In the genomic region with DNA sequence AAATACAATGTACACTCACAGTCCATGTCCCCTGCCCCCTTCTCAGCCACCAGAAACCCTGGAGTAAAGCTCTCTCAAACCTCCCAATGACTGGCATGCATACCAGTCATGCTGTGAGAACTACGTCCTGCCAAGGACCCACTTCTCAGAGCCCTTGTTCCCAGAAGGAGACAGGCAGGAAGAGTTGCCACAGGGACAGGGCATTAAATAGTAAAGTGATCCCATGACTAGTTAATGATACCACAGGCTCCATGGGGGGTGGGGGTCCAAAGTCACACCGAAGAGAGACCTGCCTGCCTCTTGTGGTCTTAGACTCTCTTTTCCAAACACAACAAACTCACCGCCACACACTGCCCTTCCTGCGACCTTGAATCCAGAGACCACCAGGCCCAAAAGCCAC, we compare ENCODE assay signal across 14 mouse cellular contexts. TPM values are rescaled to one million over a fixed set of nuclear protein-coding genes. Genes with fewer than 3 reads are reported as not detected.
DNase-seq lines count a peak whose midpoint lies in the region; ATAC-seq and TF ChIP-seq lines count a peak whose summit lies in the region.
"Had no signal": no experiment of that assay in that cellular context is flagged by ENCODE, and none has a peak within 500 bp of the region (broad histone marks: within the 10 kb centered on the region; RNA-seq: fewer than 3 reads in every experiment).

No protein-coding gene starts in this region.

- DNase-seq in liver, adult 2 months (ENCODE audit: extremely low read depth, low read depth, low spot score) = no peak
- DNase-seq in liver = no peak
- DNase-seq in kidney, adult 18-20 months = peak; percentile 74
- DNase-seq in kidney, postnatal 25 days = peak; percentile 73 to 85
- no peak for DNase-seq in layer of hippocampus, adult 11-12 months (ENCODE audit: low spot score)
- DNase-seq: adrenal gland, adult 8-10 months; cerebellum, adult 9-10 months; heart, postnatal 36 days; thymus, adult 18-20 months had no signal

- no peaks in the 10 kb centered on the region for H3K9me3 ChIP-seq in liver, embryonic 16.5 days (replicated peaks; ENCODE audit: control insufficient read depth, low read length)
- H3K9me3 ChIP-seq in forebrain, embryonic 13.5 days (replicated peaks) = no peaks in the 10 kb centered on the region
- H3K9me3 ChIP-seq: G1E; neural tube, embryonic 15.5 days had no signal

- H3K4me1 ChIP-seq in liver, adult 2 months (ENCODE audit: control insufficient read depth, insufficient read depth, low read length) = peaks cover 45% of the 10 kb centered on the region
- peaks cover 96% of the 10 kb centered on the region for H3K4me1 ChIP-seq in liver, embryonic 16.5 days (ENCODE audit: control insufficient read depth, low read depth, low read length)
- peaks cover 9% of the 10 kb centered on the region; the same call in 1 of the 2 replicates for H3K4me1 ChIP-seq in forebrain, embryonic 13.5 days

- H3K4me2 ChIP-seq in liver, embryonic 16.5 days (ENCODE audit: low read depth, low read length) = peak overlapping the region; percentile 15; the same call in 1 of the 2 replicates
- H3K4me2 ChIP-seq in forebrain, embryonic 13.5 days = no peak overlapping the region
- H3K4me2 ChIP-seq: neural tube, embryonic 15.5 days had no signal

- TF ChIP-seq POLR2A in liver, adult 2 months (IDR thresholded peaks at IDR 0.05; ENCODE audit: extremely low read depth, insufficient read depth, low read length) = no peak

- H3K4me3 ChIP-seq in liver, adult 2 months (ENCODE audit: insufficient read depth, low read depth, low read length) = no peak overlapping the region
- H3K4me3 ChIP-seq in liver, embryonic 16.5 days (ENCODE audit: low read depth, low read length) = no peak overlapping the region
- H3K4me3 ChIP-seq in forebrain, embryonic 13.5 days = no peak overlapping the region
- H3K4me3 ChIP-seq: neural tube, embryonic 15.5 days had no signal

- H3K36me3 ChIP-seq in liver, adult 2 months (ENCODE audit: control insufficient read depth, insufficient read depth, low read length) = no peaks in the 10 kb centered on the region
- H3K36me3 ChIP-seq in liver, embryonic 16.5 days (ENCODE audit: control insufficient read depth, insufficient read depth) = no peaks in the 10 kb centered on the region; the same call in 1 of the 2 replicates
- no peaks in the 10 kb centered on the region for H3K36me3 ChIP-seq in forebrain, embryonic 13.5 days (ENCODE audit: poor library complexity, severe bottlenecking)
- H3K36me3 ChIP-seq: G1E; neural tube, embryonic 15.5 days had no signal

- WGBS in liver, adult 2 months = 29% methylated on average over 4 of the region's 4 CpGs
- WGBS in liver, embryonic 16.5 days (ENCODE audit: insufficient replicate concordance) = 79% methylated on average over 4 of the region's 4 CpGs
- WGBS in forebrain, embryonic 13.5 days = 80% methylated on average over 4 of the region's 4 CpGs

- no peak for ATAC-seq in liver, embryonic 16.5 days (ENCODE audit: low read depth)
- no peak for ATAC-seq in frontal cortex, adult (ENCODE audit: low TSS enrichment)
- no peak for ATAC-seq in forebrain, embryonic 13.5 days

- H3K27me3 ChIP-seq in liver, adult 2 months (ENCODE audit: control insufficient read depth, insufficient read depth, low read length) = no peaks in the 10 kb centered on the region
- no peaks in the 10 kb centered on the region for H3K27me3 ChIP-seq in liver, embryonic 16.5 days (ENCODE audit: control insufficient read depth, insufficient read depth, low read depth, low read length)
- no peaks in the 10 kb centered on the region for H3K27me3 ChIP-seq in forebrain, embryonic 13.5 days
- H3K27me3 ChIP-seq: neural tube, embryonic 15.5 days had no signal

- peaks cover 69% of the 10 kb centered on the region for H3K79me2 ChIP-seq in liver, adult 2 months (ENCODE audit: control insufficient read depth, insufficient read depth, low read length)

- TF ChIP-seq CTCF in liver, adult 2 months (IDR thresholded peaks at IDR 0.05; ENCODE audit: low read depth, low read length) = no peak

- H3K27ac ChIP-seq in liver, adult 2 months (replicated peaks; ENCODE audit: insufficient read depth, low read depth, low read length) = peak overlapping the region; percentile 57
- H3K27ac ChIP-seq in liver, embryonic 16.5 days (ENCODE audit: low read length) = peak overlapping the region; percentile 72
- no peak overlapping the region for H3K27ac ChIP-seq in forebrain, embryonic 13.5 days
- H3K27ac ChIP-seq: neural tube, embryonic 15.5 days had no signal

- H3K9ac ChIP-seq in liver, adult 2 months (ENCODE audit: low read depth, low read length) = peak overlapping the region; percentile 53; the same call in 1 of the 2 replicates
- peak overlapping the region; percentile 23; the same call in 1 of the 2 replicates for H3K9ac ChIP-seq in liver, embryonic 16.5 days (ENCODE audit: low read depth, low read length)
- H3K9ac ChIP-seq in forebrain, embryonic 13.5 days = no peak overlapping the region
- H3K9ac ChIP-seq: neural tube, embryonic 15.5 days had no signal

RNA-seq across cellular contexts. Expression of gene Cd82, which starts 10.4 kb away (rescaled TPM):
- 76.1 and 81.6 TPM in 2 replicates for total RNA-seq in liver, adult 2 months (2014; rRNA removed)
- 140 and 148 TPM in 2 replicates for polyA plus RNA-seq in liver, adult 2 months (2012; rRNA removed)
- polyA plus RNA-seq in liver, embryonic 16.5 days (2015; fragmentation: Nextera tagmentation; extraction: Ambion mirVana) = 111 and 112 TPM in 2 replicates
- 12.0 and 14.8 TPM in 2 replicates for polyA plus RNA-seq in forebrain, embryonic 13.5 days (2015; fragmentation: Nextera tagmentation; extraction: Ambion mirVana)

Comparison
In these comparisons a context has a peak if more than half of its experiments do, and no peak if none do; other contexts are left out.
1. DNase-seq: peak in kidney, adult 18-20 months (single experiment) and kidney, postnatal 25 days (2 of 2); none in liver, adult 2 months (single experiment), liver (single experiment) and layer of hippocampus, adult 11-12 months (single experiment).